23 mouse cellular contexts compared by ENCODE assay signal in genomic region chr19:18654330-18654729, GRCm38 (mm10). TPM values are rescaled to one million over a fixed set of nuclear protein-coding genes. Genes with fewer than 3 reads are reported as not detected.
DNase-seq lines count a peak whose midpoint lies in the region; ATAC-seq lines count a peak whose summit lies in the region.
"Had no signal": no experiment of that assay in that cellular context is flagged by ENCODE, and none has a peak within 500 bp of the region (broad histone marks: within the 10 kb centered on the region; RNA-seq: fewer than 3 reads in every experiment).

No protein-coding gene starts in this region.

- 85% methylated on average over 8 of the region's 8 CpGs for WGBS in heart, embryonic 12.5 days
- 92% methylated on average over 8 of the region's 8 CpGs for WGBS in midbrain, embryonic 11.5 days
- WGBS in midbrain, embryonic 15.5 days = 91% methylated on average over 8 of the region's 8 CpGs

- intact Hi-C loops in gastrocnemius, postnatal 36 days (cut with DNase I) = no loop called here

- DNase-seq in cerebellum, adult 11-12 months = no peak
- DNase-seq in heart, adult 8-10 months (ENCODE audit: low spot score) = no peak
- peak; percentile 54 for DNase-seq in midbrain, embryonic 11.5 days (ENCODE audit: low spot score, missing footprints)
- DNase-seq in gastrocnemius, postnatal 36 days = peak; percentile 36 to 51
- DNase-seq in right cerebral cortex, postnatal 4 days = no peak
- DNase-seq: adrenal gland, postnatal 10 days; forebrain, postnatal 0 days; kidney, adult 18-20 months; liver, embryonic 13.5 days; lung, postnatal 4 days; right cerebral cortex, adult 18-20 months; spleen, adult 18-20 months had no signal

- H3K9ac ChIP-seq in heart, embryonic 12.5 days = no peak overlapping the region
- H3K9ac ChIP-seq in midbrain, embryonic 11.5 days (ENCODE audit: low read length) = no peak overlapping the region
- H3K9ac ChIP-seq in midbrain, embryonic 15.5 days = no peak overlapping the region
- H3K9ac ChIP-seq: forebrain, postnatal 0 days; hindbrain, embryonic 12.5 days; limb, embryonic 12.5 days; liver, embryonic 13.5 days; lung, embryonic 15.5 days; midbrain, embryonic 12.5 days; neural tube, embryonic 13.5 days had no signal

- H3K4me1 ChIP-seq in heart, embryonic 12.5 days (replicated peaks) = peaks cover 31% of the 10 kb centered on the region
- no peaks in the 10 kb centered on the region for H3K4me1 ChIP-seq in midbrain, embryonic 11.5 days (ENCODE audit: control insufficient read depth, insufficient read depth, low read length)
- H3K4me1 ChIP-seq in midbrain, embryonic 15.5 days = no peaks in the 10 kb centered on the region
- H3K4me1 ChIP-seq: hindbrain, embryonic 12.5 days; limb, embryonic 12.5 days; lung, embryonic 15.5 days; midbrain, embryonic 12.5 days; neural tube, embryonic 13.5 days had no signal

- H3K4me3 ChIP-seq in heart, embryonic 12.5 days = no peak overlapping the region
- no peak overlapping the region for H3K4me3 ChIP-seq in midbrain, embryonic 11.5 days (ENCODE audit: low read depth, low read length)
- no peak overlapping the region for H3K4me3 ChIP-seq in midbrain, embryonic 15.5 days
- H3K4me3 ChIP-seq: forebrain, embryonic 10.5 days; hindbrain, embryonic 12.5 days; limb, embryonic 12.5 days; liver, embryonic 13.5 days; lung, embryonic 15.5 days; midbrain, embryonic 12.5 days; neural tube, embryonic 13.5 days had no signal

- H3K36me3 ChIP-seq in heart, embryonic 12.5 days = no peaks in the 10 kb centered on the region
- no peaks in the 10 kb centered on the region for H3K36me3 ChIP-seq in midbrain, embryonic 11.5 days (ENCODE audit: control insufficient read depth, insufficient read depth, low read length)
- no peaks in the 10 kb centered on the region for H3K36me3 ChIP-seq in midbrain, embryonic 15.5 days (replicated peaks)
- H3K36me3 ChIP-seq: forebrain, embryonic 10.5 days; hindbrain, embryonic 12.5 days; limb, embryonic 12.5 days; liver, embryonic 13.5 days; lung, embryonic 15.5 days; midbrain, embryonic 12.5 days; neural tube, embryonic 13.5 days had no signal

- 0 out of 2 replicates have a peak, but pooled peaks have one; percentile 26 for ATAC-seq in cerebellum, adult (ENCODE audit: insufficient number of reproducible peaks, low FRiP score, low TSS enrichment)
- no peak for ATAC-seq in heart, embryonic 12.5 days (ENCODE audit: insufficient number of reproducible peaks, low FRiP score)
- no peak for ATAC-seq in midbrain, embryonic 11.5 days (ENCODE audit: low FRiP score)
- no peak for ATAC-seq in midbrain, embryonic 15.5 days (replicated peaks)
- ATAC-seq: activated CD4-positive, CD25-positive, alpha-beta regulatory T cell, adult 4 months; forebrain, postnatal 0 days had no signal

- H3K9me3 ChIP-seq in heart, embryonic 12.5 days (replicated peaks) = no peaks in the 10 kb centered on the region
- H3K9me3 ChIP-seq in midbrain, embryonic 11.5 days (ENCODE audit: control insufficient read depth, low read length) = no peaks in the 10 kb centered on the region
- no peaks in the 10 kb centered on the region for H3K9me3 ChIP-seq in midbrain, embryonic 15.5 days
- H3K9me3 ChIP-seq: forebrain, embryonic 10.5 days; hindbrain, embryonic 12.5 days; limb, embryonic 12.5 days; liver, embryonic 13.5 days; lung, embryonic 15.5 days; midbrain, embryonic 12.5 days; neural tube, embryonic 13.5 days had no signal

- H3K4me2 ChIP-seq in heart, embryonic 12.5 days = no peak overlapping the region
- no peak overlapping the region for H3K4me2 ChIP-seq in midbrain, embryonic 11.5 days
- no peak overlapping the region for H3K4me2 ChIP-seq in midbrain, embryonic 15.5 days
- H3K4me2 ChIP-seq: hindbrain, embryonic 12.5 days; limb, embryonic 12.5 days; liver, embryonic 13.5 days; lung, embryonic 15.5 days; midbrain, embryonic 12.5 days; neural tube, embryonic 13.5 days had no signal

- peak overlapping the region; percentile 76 for H3K27ac ChIP-seq in heart, embryonic 12.5 days (ENCODE audit: poor library complexity, severe bottlenecking)
- no peak overlapping the region for H3K27ac ChIP-seq in midbrain, embryonic 11.5 days (ENCODE audit: low read depth, low read length)
- H3K27ac ChIP-seq in midbrain, embryonic 15.5 days = no peak overlapping the region
- H3K27ac ChIP-seq: forebrain, embryonic 10.5 days; hindbrain, embryonic 12.5 days; kidney, postnatal 0 days; limb, embryonic 12.5 days; liver, embryonic 13.5 days; lung, embryonic 15.5 days; midbrain, embryonic 12.5 days; neural tube, embryonic 13.5 days had no signal

- H3K27me3 ChIP-seq in heart, embryonic 12.5 days (replicated peaks) = no peaks in the 10 kb centered on the region
- no peaks in the 10 kb centered on the region for H3K27me3 ChIP-seq in midbrain, embryonic 11.5 days (ENCODE audit: control insufficient read depth, insufficient read depth, low read length)
- H3K27me3 ChIP-seq in midbrain, embryonic 15.5 days (replicated peaks) = no peaks in the 10 kb centered on the region
- H3K27me3 ChIP-seq: hindbrain, embryonic 12.5 days; limb, embryonic 12.5 days; liver, embryonic 13.5 days; lung, embryonic 15.5 days; midbrain, embryonic 12.5 days; neural tube, embryonic 13.5 days had no signal

RNA-seq across cellular contexts. Expression of gene Carnmt1, which starts 16.2 kb away (rescaled TPM):
- polyA plus RNA-seq in heart, embryonic 12.5 days (2016; fragmentation: Nextera tagmentation; extraction: Ambion mirVana) = 32.3 and 34.9 TPM in 2 replicates
- total RNA-seq in heart, adult 8-10 months (2022) = 10 to 100 TPM; 32.4 to 40.6 (median 35.7) TPM
- 25.4 and 29.8 TPM in 2 replicates for polyA plus RNA-seq in midbrain, embryonic 11.5 days (2014; fragmentation: Nextera tagmentation; extraction: Ambion mirVana)
- 11.2 and 13.6 TPM in 2 replicates for polyA plus RNA-seq in midbrain, embryonic 15.5 days (2015; fragmentation: Nextera tagmentation; extraction: Ambion mirVana)
- 100 to 1,000 TPM; 125 to 136 TPM for total RNA-seq in gastrocnemius, postnatal 36 days (2021)

RNA-seq across cellular contexts. Expression of gene Nmrk1, which starts 22.6 kb away (rescaled TPM):
- polyA plus RNA-seq in heart, embryonic 12.5 days (2016; fragmentation: Nextera tagmentation; extraction: Ambion mirVana) = 5.7 and 6.3 TPM in 2 replicates
- 1 to 10 TPM; 2.7 to 4.6 (median 3.7) TPM for total RNA-seq in heart, adult 8-10 months (2022)
- 4.9 and 5.8 TPM in 2 replicates for polyA plus RNA-seq in midbrain, embryonic 11.5 days (2014; fragmentation: Nextera tagmentation; extraction: Ambion mirVana)
- polyA plus RNA-seq in midbrain, embryonic 15.5 days (2015; fragmentation: Nextera tagmentation; extraction: Ambion mirVana) = 6.6 and 7.2 TPM in 2 replicates
- total RNA-seq in gastrocnemius, postnatal 36 days (2021) = 1 to 10 TPM; 2.2 to 3.0 TPM

RNA-seq across cellular contexts. Expression of gene Ostf1, which starts 22.7 kb away (rescaled TPM):
- 59.5 and 60.4 TPM in 2 replicates for polyA plus RNA-seq in heart, embryonic 12.5 days (2016; fragmentation: Nextera tagmentation; extraction: Ambion mirVana)
- 10 to 100 TPM; 30.6 to 37.0 (median 33.3) TPM for total RNA-seq in heart, adult 8-10 months (2022)
- polyA plus RNA-seq in midbrain, embryonic 11.5 days (2014; fragmentation: Nextera tagmentation; extraction: Ambion mirVana) = 46.1 and 48.8 TPM in 2 replicates
- polyA plus RNA-seq in midbrain, embryonic 15.5 days (2015; fragmentation: Nextera tagmentation; extraction: Ambion mirVana) = 37.2 and 42.4 TPM in 2 replicates
- total RNA-seq in gastrocnemius, postnatal 36 days (2021) = 10 to 100 TPM; 22.0 to 25.0 TPM

RNA-seq across cellular contexts. Expression of gene D030056L22Rik, which starts 58.7 kb away (rescaled TPM):
- polyA plus RNA-seq in heart, embryonic 12.5 days (2016; fragmentation: Nextera tagmentation; extraction: Ambion mirVana) = 29.3 and 29.8 TPM in 2 replicates
- total RNA-seq in heart, adult 8-10 months (2022) = 10 to 100 TPM in 3 of 4 experiments, 1 to 10 TPM in 1; 8.9 to 12.1 (median 11.4) TPM
- polyA plus RNA-seq in midbrain, embryonic 11.5 days (2014; fragmentation: Nextera tagmentation; extraction: Ambion mirVana) = 91.1 and 94.2 TPM in 2 replicates
- 45.7 and 50.8 TPM in 2 replicates for polyA plus RNA-seq in midbrain, embryonic 15.5 days (2015; fragmentation: Nextera tagmentation; extraction: Ambion mirVana)
- total RNA-seq in gastrocnemius, postnatal 36 days (2021) = 1 to 10 TPM; 2.7 to 4.1 TPM

Comparison
In these comparisons a context has a peak if more than half of its experiments do, and no peak if none do; other contexts are left out.
1. DNase-seq: peak in midbrain, embryonic 11.5 days (single experiment) and gastrocnemius, postnatal 36 days (2 of 2); none in cerebellum, adult 11-12 months (single experiment), heart, adult 8-10 months (single experiment) and right cerebral cortex, postnatal 4 days (single experiment).